Mouse (Mus musculus) cortical plate, adult 2 months (tissue): ENCODE data around the gene Tut1. TPM values are rescaled to one million over a fixed set of nuclear protein-coding genes. Genes with fewer than 3 reads are reported as not detected.

Source experiments
- H3K27ac ChIP-seq: fragments of 200-500 bp; 2 replicates; pipeline ENCODE4 v1.5.1; 2012; ENCODE audit warnings: low read length, control low read depth, inconsistent platforms; ENCODE audit not compliant: insufficient read depth
- H3K4me1 ChIP-seq: fragments of 200-500 bp; 2 replicates; pipeline ENCODE4 v1.6.1; 2011; ENCODE audit warnings: low read length; ENCODE audit not compliant: control insufficient read depth, insufficient read depth
- H3K4me3 ChIP-seq: fragments of 200-500 bp; 2 replicates; pipeline ENCODE4 v1.5.1; 2011; ENCODE audit warnings: mild to moderate bottlenecking, low read length, control low read depth; ENCODE audit not compliant: insufficient read depth
- CTCF ChIP-seq: fragments of 200-500 bp; IDR thresholded peaks from 2 replicates; pipeline ENCODE4 v1.5.1; 2011; ENCODE audit warnings: mild to moderate bottlenecking, control low read depth, low read length; ENCODE audit not compliant: insufficient read depth; ENCODE audit errors: extremely low read depth
- POLR2A ChIP-seq: fragments of 200-500 bp; IDR thresholded peaks from 2 replicates; pipeline ENCODE4 v1.6.1; 2011; ENCODE audit warnings: mild to moderate bottlenecking, low read length, control low read depth; ENCODE audit not compliant: insufficient read depth; ENCODE audit errors: extremely low read depth
- polyA plus RNA-seq: library from polyadenylated mRNA; depleted of rRNA; stranded (reverse); fragments of >200 nt; gene quantifications from 2 replicates; pipeline ENCODE4 v1.2.3, GENCODE M21; 2012; rRNA removed

Gene Tut1
- 20.0 and 22.8 TPM in 2 replicates for polyA plus RNA-seq

DNA sequence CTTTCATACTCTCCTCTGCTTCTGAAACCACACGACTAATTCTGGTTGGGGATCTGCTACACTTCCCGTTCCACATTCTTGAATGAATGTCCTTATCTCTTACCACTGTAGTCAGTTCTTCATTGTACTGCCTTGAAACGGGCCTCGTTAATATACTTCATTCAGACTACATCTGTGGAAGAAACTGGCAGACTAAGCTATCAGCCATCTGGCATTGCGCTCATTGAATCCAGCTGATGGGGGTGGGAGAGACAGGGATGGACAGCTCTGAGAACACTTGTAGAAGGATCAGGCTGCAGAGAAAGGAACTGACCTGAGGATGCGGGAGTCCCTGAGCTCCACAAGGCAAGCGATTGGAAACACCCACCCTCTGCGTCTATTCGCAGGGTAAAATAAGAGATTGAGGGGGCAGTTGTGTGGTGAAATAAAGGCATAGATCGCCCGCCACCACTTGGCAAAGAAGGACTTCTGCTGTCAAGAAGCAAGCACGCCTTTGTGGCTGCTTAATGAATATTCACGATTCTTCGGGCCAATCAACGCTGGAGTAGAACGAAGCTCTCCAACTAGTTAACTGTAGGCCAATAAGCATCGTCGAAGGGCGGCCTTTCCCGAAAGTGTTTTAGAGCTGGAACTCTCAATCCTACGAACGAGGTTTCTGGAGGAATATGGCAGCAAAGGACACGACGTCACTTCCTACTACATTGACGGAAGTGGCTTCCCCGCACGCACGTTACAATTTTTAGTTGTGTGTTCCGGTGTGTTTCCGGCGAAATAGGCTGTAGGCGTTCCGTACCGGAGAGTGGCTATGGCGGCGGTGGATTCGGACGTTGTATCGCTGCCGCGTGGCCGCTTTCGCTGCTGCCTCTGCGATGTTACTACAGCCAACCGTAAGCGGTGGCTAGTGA lies at the start of gene Tut1:
TSS of gene Tut1 (plus strand) at position 713 of the 905 bp plus-strand sequence.
- peaks cover 2% of the 10 kb centered on the region; the same call in 1 of the 2 replicates for H3K4me1 ChIP-seq
- peak; percentile 38 for TF ChIP-seq POLR2A
- TF ChIP-seq CTCF, result no peak
- H3K27ac ChIP-seq, result no peak within 1 kb of the TSS
- peak within 1 kb of the TSS; percentile 65 for H3K4me3 ChIP-seq

- H3K27ac ChIP-seq, result no peak overlapping the region
- peaks cover 3% of the 10 kb centered on the region for H3K4me1 ChIP-seq
- TF ChIP-seq POLR2A (no peak), CTCF (no peak)
- no peak overlapping the region for H3K4me3 ChIP-seq
Measured at GRCm38 (mm10) chr19:8908531-8908930, 45.1 kb upstream of the Tut1 start.

DNA sequence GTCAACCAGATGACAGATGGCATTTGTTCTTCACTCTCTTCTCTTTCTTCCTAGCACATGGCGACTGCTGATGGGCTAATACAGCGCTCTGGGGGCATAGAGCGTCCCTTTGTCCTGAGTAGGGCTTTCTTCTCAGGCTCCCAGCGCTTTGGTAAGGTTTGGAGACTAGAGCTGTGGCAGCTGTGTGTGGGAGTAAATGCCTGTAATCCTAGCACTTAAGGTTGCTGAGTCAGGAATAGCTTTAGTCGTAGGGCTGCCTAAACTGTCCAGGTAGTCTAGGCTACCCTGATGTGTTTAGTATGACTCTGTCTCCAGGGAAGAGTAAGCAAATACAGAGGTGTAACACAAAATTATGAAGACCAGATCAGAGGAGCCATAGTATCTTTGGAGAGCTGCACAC lies 41.8 kb upstream of the Tut1 start:
- Histone ChIP-seq H3K27ac (no peak overlapping the region), H3K4me1 (peaks cover 3% of the 10 kb centered on the region), H3K4me3 (no peak overlapping the region)
- TF ChIP-seq POLR2A (no peak), CTCF (no peak)

DNA sequence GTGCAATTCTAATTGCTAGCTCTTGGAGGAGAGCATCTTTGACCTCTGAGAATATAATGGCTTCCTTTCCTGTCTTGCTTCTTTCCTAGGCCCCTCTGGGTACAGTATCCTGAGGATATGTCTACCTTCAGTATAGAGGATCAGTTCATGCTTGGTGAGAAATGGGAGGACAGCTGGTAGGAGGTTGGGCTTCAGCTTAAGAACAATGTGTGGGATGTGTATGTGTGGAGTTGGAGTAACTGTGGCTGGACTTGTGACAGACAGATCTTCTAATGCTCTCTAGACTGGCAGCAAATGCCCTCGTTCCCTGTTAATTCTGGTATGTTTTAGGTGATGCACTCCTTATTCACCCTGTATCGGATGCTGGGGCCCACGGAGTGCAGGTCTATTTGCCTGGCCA lies 39.4 kb upstream of the Tut1 start:
- no peak overlapping the region for H3K4me3 ChIP-seq
- H3K4me1 ChIP-seq, result peaks cover 3% of the 10 kb centered on the region
- no peak for TF ChIP-seq CTCF
- 0 out of 2 replicates have a peak overlapping the region, but pooled peaks have one; percentile 35 for H3K27ac ChIP-seq

GRCm38 (mm10) chr19:8919000-8919399 lies 34.6 kb upstream of the Tut1 start:
- TF ChIP-seq CTCF (no peak), POLR2A (no peak)
- Histone ChIP-seq H3K4me3 (no peak overlapping the region), H3K27ac (no peak overlapping the region), H3K4me1 (peaks cover 3% of the 10 kb centered on the region; the same call in 1 of the 2 replicates)

DNA sequence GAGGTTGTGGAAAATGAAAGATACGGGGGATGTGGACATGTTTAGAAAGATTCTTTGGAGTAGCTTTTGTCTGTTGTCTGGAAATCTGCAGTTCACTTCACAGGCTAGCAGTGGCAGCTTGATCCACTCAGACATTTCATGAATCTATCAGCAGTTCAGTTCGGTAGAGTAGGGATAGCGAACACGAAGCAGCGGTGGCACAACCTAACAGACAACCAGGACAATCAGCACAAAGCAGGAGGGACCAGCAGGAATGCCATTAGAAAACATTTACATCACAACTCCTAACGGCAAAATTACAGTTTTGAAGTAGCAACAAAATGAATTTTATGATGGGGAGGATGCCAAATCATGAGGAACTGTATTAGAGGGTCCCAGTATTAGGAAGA lies 34.0 kb upstream of the Tut1 start:
- Histone ChIP-seq H3K4me3 (peak overlapping the region; percentile 73; the same call in 1 of the 2 replicates), H3K4me1 (peaks cover 3% of the 10 kb centered on the region; the same call in 1 of the 2 replicates), H3K27ac (peak overlapping the region; percentile 67)
- TF ChIP-seq CTCF (no peak), POLR2A (no peak)

DNA sequence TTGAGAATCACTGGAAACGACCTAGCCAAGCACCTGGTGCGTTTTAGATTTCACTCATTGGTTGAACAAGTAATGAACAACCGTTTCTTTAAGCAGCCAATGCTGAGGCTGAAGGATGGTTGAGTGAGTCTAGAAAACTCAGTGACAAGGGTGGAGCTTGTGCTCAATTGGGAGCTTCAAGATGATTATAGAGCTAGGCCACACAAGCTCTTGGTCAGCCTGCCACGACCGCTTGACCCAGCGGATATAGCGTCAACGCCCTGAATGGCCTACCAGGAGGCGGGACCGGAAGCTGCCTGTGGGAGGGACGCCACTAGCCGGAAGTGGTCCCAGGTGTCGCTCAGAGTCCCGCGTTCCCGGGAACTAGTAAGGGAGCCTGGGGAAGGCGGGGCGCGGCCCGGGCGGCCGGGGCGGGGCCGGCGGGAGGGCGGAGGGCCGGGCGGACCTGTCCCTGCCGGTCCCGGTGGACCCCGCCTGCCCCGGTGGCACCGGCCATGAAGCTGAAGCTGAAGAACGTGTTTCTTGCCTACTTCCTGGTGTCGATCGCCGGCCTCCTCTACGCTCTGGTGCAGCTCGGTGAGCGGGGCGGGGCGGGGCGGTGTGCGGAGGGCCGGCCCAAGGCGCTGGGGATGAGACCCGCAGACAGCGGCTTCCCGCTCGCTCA lies 33.4 kb upstream of the Tut1 start, which contains the start of gene B3gat3:
TSS of gene B3gat3 (plus strand) at position 302 of the 664 bp plus-strand sequence.
- Histone ChIP-seq H3K4me3 (peak within 1 kb of the TSS; percentile 73), H3K27ac (peak within 1 kb of the TSS; percentile 67), H3K4me1 (peaks cover 3% of the 10 kb centered on the region; the same call in 1 of the 2 replicates)
- peak; percentile 93 for TF ChIP-seq POLR2A
- no peak for TF ChIP-seq CTCF

- no peak for TF ChIP-seq POLR2A
- no peak for TF ChIP-seq CTCF
- H3K4me3 ChIP-seq, result peak overlapping the region; percentile 73
- peaks cover 3% of the 10 kb centered on the region; the same call in 1 of the 2 replicates for H3K4me1 ChIP-seq
- 0 out of 2 replicates have a peak overlapping the region, but pooled peaks have one; percentile 4 for H3K27ac ChIP-seq
Measured at GRCm38 (mm10) chr19:8920836-8921291, 32.8 kb upstream of the Tut1 start.

DNA sequence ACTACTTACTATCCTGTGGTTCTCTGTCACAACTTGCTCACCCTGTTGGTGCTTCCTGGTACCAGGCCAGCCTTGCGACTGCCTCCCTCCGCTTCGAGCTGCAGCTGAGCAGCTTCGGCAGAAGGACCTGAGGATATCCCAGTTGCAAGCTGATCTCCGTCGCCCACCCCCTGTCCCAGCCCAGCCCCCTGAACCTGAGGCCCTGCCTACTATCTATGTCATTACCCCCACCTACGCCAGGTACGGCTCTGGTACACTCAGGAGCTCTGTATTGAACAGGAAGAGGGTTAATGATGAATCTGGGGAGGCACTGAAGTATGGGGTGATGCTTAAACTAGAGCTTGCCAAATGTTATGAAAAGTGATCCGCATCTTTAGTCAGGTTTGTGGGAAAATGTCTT lies 31.9 kb upstream of the Tut1 start:
- H3K4me3 ChIP-seq, result no peak overlapping the region; the same call in 1 of the 2 replicates
- peaks cover 3% of the 10 kb centered on the region; the same call in 1 of the 2 replicates for H3K4me1 ChIP-seq
- no peak for TF ChIP-seq POLR2A
- TF ChIP-seq CTCF, result no peak
- H3K27ac ChIP-seq, result no peak overlapping the region
